Mouse (Mus musculus): ENCODE measurements at regions not wholly inside any gene's neighbourhood (a gene's known extent, or its start where the extent isn't known, plus 50 kb on each side); places are given as distances from the start of the nearest gene placed in this dataset.
A peak's percentile ranks its signal among the peaks of the same experiment; 100 is the strongest.

DNA sequence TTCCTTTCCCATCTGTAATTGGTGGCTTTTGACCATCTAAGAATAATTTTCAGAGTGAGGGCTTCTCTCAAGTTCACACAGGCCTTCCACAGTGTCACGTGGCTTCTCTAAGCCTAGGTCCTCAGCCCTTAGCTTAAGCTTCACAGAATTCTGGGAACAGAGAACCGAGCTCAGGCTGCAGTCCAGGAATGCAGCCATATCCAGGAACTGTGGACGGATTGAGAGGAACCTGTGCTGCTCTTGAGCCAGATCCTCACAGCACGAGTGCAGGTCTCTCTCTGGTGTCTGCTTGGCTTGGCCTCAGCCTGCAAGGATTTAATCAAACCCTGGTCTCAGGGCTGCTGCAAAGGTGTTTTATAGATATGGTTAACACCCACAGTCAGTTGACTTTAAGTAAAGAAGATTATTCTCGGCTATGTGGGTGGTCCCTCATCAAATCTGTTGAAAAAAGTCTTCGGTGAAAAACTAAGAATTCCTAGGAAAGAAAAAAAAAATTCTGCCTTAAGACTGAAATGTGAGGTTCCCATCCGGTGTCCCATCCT lies 127.8 kb downstream of the Mis18a start:
- no peak for TF ChIP-seq CTCF (IDR thresholded peaks at IDR 0.05; ENCODE audit: borderline replicate concordance, extremely low read depth, insufficient read depth, insufficient read length)
- TF ChIP-seq POLR2A (IDR thresholded peaks at IDR 0.05; ENCODE audit: borderline replicate concordance, extremely low read depth, insufficient read depth, insufficient read length, poor library complexity, severe bottlenecking): no peak
- no peak for DNase-seq (ENCODE audit: low read depth)

DNA sequence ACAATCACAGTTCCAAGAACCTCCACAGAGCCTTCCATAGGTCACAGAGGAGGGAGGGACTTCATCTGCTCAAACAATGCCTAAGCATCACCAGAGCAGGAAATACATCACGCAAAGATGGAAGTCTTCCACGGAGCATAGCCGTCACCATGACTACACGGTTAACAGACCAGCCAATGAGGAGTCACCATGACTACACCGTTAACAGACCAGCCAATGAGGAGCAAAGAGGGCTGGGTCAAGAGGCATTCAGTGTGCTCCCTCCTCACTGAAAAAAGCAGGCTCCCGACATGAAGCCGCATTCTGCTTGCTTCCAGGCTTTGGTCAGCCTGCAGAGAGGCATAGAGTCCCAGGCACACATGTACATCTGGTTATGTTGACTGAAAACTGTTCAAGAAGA lies 128.5 kb downstream of the Mis18a start:
- TF ChIP-seq CTCF (IDR thresholded peaks at IDR 0.05; ENCODE audit: borderline replicate concordance, extremely low read depth, insufficient read depth, insufficient read length) (no peak), POLR2A (IDR thresholded peaks at IDR 0.05; ENCODE audit: borderline replicate concordance, extremely low read depth, insufficient read depth, insufficient read length, poor library complexity, severe bottlenecking) (no peak)
- DNase-seq (ENCODE audit: low read depth): peak; percentile 27

DNA sequence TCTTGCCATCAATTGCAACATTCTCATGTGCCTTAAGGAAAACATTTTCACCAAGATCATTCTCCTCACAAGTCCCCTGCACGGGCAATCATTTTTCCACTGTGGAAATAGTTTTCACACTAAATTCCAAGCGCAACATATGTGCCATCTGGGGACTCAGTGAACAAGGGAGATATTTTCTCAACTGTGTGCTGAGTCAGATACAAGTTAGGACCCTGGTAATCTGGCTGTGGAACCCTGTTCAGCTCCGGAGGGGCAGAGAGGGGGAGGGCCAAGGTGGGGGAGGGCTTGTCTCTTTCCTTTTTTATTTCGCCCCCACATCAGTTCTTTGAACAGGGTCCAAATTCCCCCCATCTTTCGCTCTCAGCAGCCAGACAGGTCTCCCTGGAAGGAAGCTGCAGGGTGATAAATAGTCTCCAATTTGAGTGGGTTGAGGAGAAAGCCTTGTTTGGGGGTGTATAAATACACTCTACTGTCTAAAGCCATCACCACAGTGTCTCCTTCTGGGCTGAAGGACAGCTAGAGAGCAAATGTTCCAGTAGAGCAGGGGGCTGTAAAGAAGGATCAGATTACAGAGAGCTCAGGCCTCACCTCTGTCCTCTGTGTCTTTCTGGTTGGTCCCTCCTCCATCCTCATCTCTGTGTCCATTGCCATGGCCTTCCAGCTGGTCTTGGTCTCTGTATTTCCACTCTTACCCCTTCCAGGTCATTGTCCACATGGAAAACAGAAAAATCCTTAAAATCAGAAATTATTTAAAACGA lies 134.3 kb downstream of the Mis18a start:
- DNase-seq (ENCODE audit: low read depth): peak; percentile 2
- TF ChIP-seq CTCF (IDR thresholded peaks at IDR 0.05; ENCODE audit: borderline replicate concordance, extremely low read depth, insufficient read depth, insufficient read length) (no peak), POLR2A (IDR thresholded peaks at IDR 0.05; ENCODE audit: borderline replicate concordance, extremely low read depth, insufficient read depth, insufficient read length, poor library complexity, severe bottlenecking) (no peak)

DNA sequence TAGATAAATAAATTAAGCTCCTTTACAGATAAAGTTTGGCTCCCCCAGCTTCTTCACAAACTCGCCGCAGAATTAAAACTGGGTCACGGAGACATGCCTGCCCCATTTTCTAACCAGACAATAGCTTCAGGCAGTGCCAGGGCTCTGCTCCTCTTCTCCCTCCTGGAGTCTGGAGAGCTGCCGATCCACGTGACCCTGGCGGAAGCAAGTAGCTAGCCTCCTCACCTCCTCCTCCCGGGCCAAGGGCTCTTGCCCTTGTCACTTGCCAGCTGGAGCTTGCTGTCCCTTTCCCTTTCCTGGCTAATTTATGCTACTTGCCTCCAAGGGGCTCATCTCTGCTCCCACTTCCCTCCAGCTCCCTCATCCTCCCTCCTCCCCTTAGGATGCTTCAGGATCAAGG lies 142.0 kb downstream of the Mis18a start:
- DNase-seq (ENCODE audit: low read depth): no peak
- TF ChIP-seq CTCF (IDR thresholded peaks at IDR 0.05; ENCODE audit: borderline replicate concordance, extremely low read depth, insufficient read depth, insufficient read length): no peak
- TF ChIP-seq POLR2A (IDR thresholded peaks at IDR 0.05; ENCODE audit: borderline replicate concordance, extremely low read depth, insufficient read depth, insufficient read length, poor library complexity, severe bottlenecking): no peak

DNA sequence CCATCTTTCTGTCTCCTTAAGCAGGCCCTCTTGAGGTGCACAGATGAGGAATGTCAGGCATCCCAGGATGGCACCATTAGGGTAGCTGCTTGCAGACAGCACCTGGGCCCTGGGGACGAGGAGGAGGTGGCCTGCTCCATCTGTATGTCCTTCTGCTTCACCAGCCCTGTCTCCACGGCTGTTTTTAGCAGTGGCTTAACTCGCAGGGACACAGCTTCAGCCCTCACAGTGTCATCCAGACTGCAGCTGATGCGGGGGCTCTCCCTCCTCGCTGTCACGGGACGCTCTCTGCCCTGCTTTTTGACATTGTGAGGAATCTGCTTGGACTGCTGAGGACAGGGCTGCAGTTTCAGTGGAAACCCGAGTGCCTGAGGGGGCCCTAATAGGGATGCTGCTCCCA lies 146.8 kb downstream of the Mis18a start:
- DNase-seq (ENCODE audit: low read depth): no peak
- no peak for TF ChIP-seq CTCF (IDR thresholded peaks at IDR 0.05; ENCODE audit: borderline replicate concordance, extremely low read depth, insufficient read depth, insufficient read length)
- TF ChIP-seq POLR2A (IDR thresholded peaks at IDR 0.05; ENCODE audit: borderline replicate concordance, extremely low read depth, insufficient read depth, insufficient read length, poor library complexity, severe bottlenecking): no peak

DNA sequence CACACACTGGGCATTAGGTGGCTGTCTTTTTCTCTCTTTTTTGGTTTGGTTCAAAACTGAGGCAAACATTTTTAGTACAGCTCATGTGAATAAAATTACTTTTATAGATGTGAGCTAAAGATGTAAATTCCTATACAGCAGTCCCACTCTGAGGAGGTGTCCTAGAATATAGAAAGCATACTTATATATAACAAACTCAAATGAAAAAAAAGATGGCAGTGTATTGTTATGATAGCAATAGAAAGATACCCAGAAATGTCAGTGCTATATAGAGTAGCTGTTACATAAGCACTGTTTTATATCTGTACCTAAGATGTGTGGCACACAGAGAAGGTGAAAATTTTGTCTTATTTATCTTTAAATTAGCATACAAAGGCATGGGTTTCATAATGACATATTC lies 156.1 kb downstream of the Mis18a start:
- no peak for DNase-seq (ENCODE audit: low read depth)

DNA sequence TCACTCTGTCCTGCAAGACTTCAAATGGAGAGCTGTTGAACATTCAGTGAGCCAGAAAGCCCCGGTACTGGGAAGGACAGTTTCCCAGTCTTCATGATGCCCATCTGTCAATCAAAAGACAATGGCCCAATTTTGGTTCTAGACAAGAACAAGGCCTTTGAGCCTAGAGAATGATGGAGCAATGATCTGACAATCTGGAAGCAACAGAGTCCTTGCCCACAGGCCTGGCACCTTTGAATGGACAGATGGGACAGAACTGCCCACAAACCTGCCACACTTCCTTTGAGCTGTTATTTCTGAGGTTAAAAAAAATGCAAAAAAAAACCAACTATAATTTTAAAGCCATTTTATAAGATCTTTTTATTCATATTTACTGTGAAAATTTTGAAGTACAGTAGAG lies 157.4 kb downstream of the Mis18a start:
- TF ChIP-seq CTCF (IDR thresholded peaks at IDR 0.05; ENCODE audit: borderline replicate concordance, extremely low read depth, insufficient read depth, insufficient read length) (no peak), POLR2A (IDR thresholded peaks at IDR 0.05; ENCODE audit: borderline replicate concordance, extremely low read depth, insufficient read depth, insufficient read length, poor library complexity, severe bottlenecking) (no peak)
- DNase-seq (ENCODE audit: low read depth): no peak

More for the DNA sequence above, 156.1 kb downstream of the Mis18a start:
- no peak for TF ChIP-seq POLR2A (IDR thresholded peaks at IDR 0.05; ENCODE audit: borderline replicate concordance, extremely low read depth, insufficient read depth, insufficient read length, poor library complexity, severe bottlenecking)
- TF ChIP-seq CTCF (IDR thresholded peaks at IDR 0.05; ENCODE audit: borderline replicate concordance, extremely low read depth, insufficient read depth, insufficient read length): no peak

DNA sequence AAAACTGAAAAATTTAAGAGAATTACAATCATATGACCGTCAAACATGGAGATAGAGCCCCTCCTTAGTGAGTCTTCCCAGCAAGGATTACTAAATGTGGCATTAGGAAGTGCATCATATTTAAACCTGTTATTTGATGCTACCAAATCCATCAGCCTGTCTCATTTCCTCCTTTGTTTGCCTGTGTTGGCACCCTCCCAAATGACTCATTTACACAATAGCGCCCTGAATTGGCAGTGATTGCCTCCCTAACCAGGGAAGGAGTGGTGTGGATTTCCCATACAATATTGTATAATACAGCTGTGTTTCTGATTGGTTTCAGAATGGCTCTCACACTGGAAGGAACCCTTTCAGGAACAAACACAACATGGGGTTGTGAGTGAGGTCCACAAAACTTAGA lies 162.0 kb downstream of the Mis18a start:
- TF ChIP-seq POLR2A (IDR thresholded peaks at IDR 0.05; ENCODE audit: borderline replicate concordance, extremely low read depth, insufficient read depth, insufficient read length, poor library complexity, severe bottlenecking) (no peak), CTCF (IDR thresholded peaks at IDR 0.05; ENCODE audit: borderline replicate concordance, extremely low read depth, insufficient read depth, insufficient read length) (no peak)
- DNase-seq (ENCODE audit: low read depth): peak; percentile 88

DNA sequence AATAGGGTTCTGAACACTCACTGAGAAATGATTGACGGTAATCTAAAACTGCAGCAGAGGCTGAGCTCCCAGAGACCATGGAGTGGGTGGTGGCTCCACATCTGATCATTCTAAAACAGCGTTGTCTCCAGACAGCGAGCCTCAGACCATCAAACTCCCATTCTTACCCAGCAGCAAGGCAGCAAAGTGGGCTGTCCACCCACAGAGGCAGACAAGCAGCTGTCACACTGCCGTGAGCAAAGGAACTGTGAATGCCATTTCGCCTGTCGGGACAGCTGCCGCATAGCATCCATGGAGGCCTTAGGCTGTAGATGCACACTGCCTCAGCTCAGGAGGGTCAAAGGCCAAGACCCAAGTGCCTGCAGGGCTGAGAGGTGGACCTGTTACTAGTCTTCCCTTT lies 167.3 kb downstream of the Hunk start:
- no peak for DNase-seq (ENCODE audit: low read depth)
- TF ChIP-seq POLR2A (IDR thresholded peaks at IDR 0.05; ENCODE audit: borderline replicate concordance, extremely low read depth, insufficient read depth, insufficient read length, poor library complexity, severe bottlenecking) (no peak), CTCF (IDR thresholded peaks at IDR 0.05; ENCODE audit: borderline replicate concordance, extremely low read depth, insufficient read depth, insufficient read length) (no peak)

DNA sequence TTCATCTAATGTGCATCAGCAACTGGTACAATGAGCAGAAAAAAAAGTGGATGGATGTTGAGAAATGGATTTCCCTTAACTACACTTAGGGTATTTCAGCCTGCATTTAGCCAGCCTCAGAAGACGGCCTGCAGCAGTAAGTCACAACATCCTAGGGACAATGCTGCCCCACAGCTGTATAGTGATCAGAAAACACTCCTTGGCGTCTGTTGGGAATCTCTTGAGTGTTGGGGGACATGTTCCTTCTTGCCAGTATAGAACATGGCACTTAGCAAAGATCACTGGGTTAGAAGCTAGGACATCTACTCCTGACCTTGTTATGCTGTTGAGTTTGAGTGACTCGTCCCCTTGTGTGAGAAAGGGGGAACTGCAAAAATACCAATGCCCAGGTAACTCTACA lies 165.2 kb downstream of the Hunk start:
- no peak for TF ChIP-seq POLR2A (IDR thresholded peaks at IDR 0.05; ENCODE audit: borderline replicate concordance, extremely low read depth, insufficient read depth, insufficient read length, poor library complexity, severe bottlenecking)
- TF ChIP-seq CTCF (IDR thresholded peaks at IDR 0.05; ENCODE audit: borderline replicate concordance, extremely low read depth, insufficient read depth, insufficient read length): no peak
- DNase-seq (ENCODE audit: low read depth): no peak

DNA sequence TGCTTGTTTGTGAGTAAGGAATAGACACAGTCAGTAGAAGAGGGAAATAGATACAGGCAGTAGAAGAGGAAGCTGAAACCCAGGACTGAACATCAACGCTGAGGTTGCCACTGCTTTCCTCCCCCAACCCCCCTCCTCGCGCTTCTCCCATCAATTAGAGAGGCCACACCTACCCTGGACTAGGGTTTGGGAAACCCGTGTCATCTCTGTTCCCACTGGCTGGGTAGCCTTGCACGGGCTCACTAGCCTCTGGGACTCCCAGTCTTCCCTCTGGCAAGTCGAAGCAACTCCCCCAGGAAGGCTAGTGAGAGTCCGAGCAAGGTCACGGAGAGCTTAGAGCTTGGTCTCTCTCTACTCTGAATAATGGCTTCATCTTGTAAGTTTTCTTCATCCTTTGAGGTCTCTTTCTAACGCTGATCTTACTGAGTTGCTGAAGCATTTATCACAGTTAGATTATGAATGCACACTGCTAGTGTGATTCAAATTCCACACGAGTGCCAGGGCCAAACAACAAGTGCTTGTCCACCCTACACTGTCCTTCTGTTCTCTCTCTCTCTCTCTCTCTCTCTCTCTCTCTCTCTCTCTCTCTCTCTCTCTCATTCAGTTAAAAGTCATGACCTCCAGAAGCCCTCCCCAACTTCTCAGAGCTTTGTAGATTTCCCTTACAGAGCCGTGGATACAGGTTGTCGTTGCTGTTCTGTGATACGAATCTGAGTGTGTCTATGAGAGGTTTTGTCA lies 164.4 kb downstream of the Hunk start:
- no peak for DNase-seq (ENCODE audit: low read depth)
- no peak for TF ChIP-seq POLR2A (IDR thresholded peaks at IDR 0.05; ENCODE audit: borderline replicate concordance, extremely low read depth, insufficient read depth, insufficient read length, poor library complexity, severe bottlenecking)
- TF ChIP-seq CTCF (IDR thresholded peaks at IDR 0.05; ENCODE audit: borderline replicate concordance, extremely low read depth, insufficient read depth, insufficient read length): no peak

Data from brain, embryonic 14.5 days (tissue).